Mouse (Mus musculus): ENCODE data around the gene Prdx1.
"Not testable (repeated sequence)": the region's sequence is repeated elsewhere in the genome, so short reads cannot be mapped to it uniquely, and the experiment has no call there.

The Prdx1 gene

DNA sequence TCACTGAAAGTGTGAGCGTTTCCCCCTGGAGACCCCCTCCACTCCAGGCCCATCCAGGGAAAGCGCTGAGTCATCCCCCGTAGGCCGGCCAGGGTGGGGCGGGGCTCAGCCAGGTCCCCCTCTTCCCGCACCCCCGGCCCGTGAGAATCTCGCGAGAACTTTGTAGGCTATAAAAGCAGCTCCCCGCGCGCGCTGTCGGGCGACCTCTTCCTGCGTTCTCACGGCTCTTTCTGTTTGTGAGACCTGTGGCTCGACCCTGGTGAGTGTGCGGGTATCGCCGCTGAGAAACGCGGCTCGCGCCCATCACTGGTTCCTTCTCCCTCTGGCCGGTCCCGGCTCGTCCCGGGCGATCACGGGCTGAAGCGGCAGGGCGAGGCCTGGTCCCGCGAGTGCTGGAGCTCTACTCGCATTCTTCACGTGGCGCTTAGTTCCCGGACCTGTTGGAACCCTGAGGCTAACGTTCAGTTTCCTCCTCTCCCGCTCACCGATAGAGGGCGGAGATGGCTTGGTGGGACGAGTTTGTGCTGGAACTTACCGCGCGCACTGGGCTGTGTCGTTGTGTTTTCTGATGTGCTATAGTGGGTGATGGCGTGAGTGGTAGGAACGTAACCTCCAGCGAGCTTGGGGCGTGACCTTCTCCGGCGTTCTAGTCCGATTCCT is at the start of gene Prdx1:
Gene Prdx1, plus strand, starts transcription at position 143 of the 660 bp plus-strand sequence.
- DNase-seq, result peak; percentile 94 to 96

GRCm38 (mm10) chr4:116638821-116639220 is 46.5 kb upstream of the Prdx1 start:
- DNase-seq, result no peak

GRCm38 (mm10) chr4:116642071-116642470 is 43.3 kb upstream of the Prdx1 start:
- no peak for DNase-seq

GRCm38 (mm10) chr4:116644326-116644725 is 41.0 kb upstream of the Prdx1 start:
- peak in 1 of 2 experiments; percentile 42 for DNase-seq

DNA sequence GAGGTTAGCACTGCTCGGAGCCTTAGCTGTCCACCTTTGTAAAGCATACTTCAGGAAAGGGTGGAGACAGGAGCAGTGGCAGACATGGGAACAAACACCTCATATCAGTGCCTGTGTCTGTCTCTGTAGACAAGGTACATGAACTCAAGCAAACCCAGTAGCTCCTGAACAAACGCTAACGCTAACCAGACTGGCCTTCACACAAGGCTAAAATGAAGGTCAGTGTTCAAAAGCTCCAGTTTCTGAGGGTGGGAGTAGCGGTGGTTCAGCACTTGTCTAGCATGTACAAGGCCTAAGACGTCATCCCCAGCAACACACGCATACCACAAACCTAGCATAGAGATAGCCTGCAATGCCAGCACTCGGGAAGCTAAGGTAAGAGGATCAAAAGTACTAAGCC is 39.7 kb upstream of the Prdx1 start:
- no peak for DNase-seq

DNA sequence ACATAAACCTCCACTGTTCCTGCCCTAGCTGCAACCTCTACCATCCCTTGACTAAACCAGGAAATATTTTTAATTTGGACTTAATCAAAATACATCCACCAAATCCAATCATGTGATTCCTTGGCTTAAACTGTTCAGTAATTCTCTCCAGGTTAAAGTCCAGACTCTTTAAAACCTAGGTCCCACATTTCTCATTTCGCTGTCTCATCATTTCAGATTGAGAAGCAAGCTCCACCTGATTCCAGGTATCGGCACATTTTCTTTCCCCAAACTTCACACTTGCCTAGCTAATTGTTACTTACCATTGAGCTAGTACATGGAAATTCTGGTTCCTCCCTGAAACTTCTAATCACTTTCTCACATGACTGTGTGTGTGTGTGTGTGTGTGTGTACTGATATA is 35.9 kb upstream of the Prdx1 start:
- no peak for DNase-seq

GRCm38 (mm10) chr4:116650365-116650764 is 35.0 kb upstream of the Prdx1 start:
- no peak for DNase-seq

GRCm38 (mm10) chr4:116650924-116651796 is 34.2 kb upstream of the Prdx1 start, which contains the start of gene Akr1a1:
TSS of gene Akr1a1 (minus strand) at chr4:116651680.
- peak; percentile 93 for DNase-seq

GRCm38 (mm10) chr4:116651797-116652135 is 33.6 kb upstream of the Prdx1 start:
- no peak for DNase-seq

GRCm38 (mm10) chr4:116653228-116653627 is 32.1 kb upstream of the Prdx1 start:
- DNase-seq, result no peak

- DNase-seq, result peak in 1 of 2 experiments; percentile 33
Observed at GRCm38 (mm10) chr4:116655100-116655499, 30.2 kb upstream of the Prdx1 start.

GRCm38 (mm10) chr4:116655658-116656057 is 29.7 kb upstream of the Prdx1 start:
- no peak for DNase-seq

- no peak for DNase-seq
Observed at GRCm38 (mm10) chr4:116657971-116658370, 27.4 kb upstream of the Prdx1 start.

DNA sequence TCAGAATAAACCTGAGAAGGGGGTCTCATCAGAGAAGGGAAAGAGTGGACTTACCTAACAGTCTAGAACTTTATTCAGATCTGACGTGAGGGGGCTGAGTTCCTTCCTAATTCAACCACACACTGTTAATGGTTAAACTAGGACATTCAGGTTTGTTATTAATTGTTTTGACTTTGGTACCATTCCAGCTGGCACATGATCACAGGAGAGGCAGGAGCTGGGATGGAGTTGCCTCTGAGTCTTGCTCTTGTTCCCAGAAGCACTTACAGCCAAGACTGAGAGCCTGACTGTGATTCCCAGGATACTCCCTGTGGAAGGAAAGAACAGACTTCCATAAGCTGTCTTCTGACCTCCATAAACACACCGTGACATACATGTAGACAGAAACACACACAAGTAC is 25.9 kb upstream of the Prdx1 start:
- peak in 1 of 2 experiments; percentile 56 for DNase-seq

- not testable (repeated sequence) for DNase-seq
Observed at GRCm38 (mm10) chr4:116659916-116660315, 25.4 kb upstream of the Prdx1 start.

DNA sequence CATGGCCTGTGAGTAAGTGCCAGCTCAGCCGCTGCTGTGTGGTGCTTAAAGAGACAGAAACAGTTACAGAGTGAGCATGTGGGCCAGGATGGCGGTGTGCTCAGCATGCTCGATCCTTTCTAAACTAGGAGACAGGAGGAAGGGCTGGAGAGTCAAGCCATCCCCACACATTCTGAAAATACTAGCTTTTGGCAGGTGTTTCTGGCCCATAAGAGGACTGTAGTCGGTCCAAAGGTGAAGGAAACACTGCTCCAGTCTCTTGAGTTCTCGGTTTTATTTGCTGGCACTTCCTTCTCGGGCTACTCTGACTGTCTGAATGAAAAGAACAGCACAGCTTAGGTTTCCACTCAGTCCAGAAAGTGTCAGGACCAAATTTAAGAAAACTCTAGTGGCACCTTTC is 24.5 kb upstream of the Prdx1 start:
- DNase-seq, result no peak

DNA sequence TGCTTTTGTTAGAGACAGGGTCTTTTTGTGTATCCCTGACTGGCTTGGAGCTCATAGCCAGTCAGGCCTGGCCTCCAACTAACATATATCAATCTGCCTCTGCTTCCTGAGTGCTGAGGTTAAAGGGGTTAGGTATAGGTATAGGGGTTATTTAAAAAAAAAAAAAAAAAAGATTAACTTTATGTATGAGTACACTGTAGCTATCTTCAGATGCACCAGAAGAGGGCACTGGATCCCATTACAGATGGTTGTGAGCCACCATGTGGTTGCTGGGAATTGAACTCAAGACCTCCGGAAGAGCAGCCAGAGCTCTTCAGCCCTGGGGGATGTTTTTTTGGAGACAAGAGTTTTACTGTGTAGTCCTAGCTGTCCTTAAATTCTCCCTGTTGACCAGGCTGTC is 23.3 kb upstream of the Prdx1 start:
- DNase-seq, result no peak

- DNase-seq, result no peak
Observed at GRCm38 (mm10) chr4:116666625-116667024, 18.7 kb upstream of the Prdx1 start.

DNA sequence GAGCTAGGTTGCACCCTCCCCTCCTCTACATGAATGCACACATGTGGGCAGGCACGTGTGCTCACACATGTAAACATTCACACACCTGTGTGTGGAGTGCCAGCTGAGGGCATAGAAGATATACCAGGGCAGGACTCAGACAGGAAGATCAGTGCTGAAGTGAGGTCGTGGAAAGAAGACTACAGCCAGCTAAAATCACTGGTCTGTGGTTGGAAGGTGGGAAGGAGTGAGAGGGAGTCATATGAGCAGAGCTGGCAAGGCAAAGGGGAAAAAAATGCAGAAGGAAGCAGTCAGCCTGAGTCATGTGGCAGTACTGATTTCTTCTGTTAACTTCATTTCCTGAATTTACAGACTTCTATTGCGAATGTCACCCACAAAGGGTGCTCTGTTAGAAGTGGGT is 17.2 kb upstream of the Prdx1 start:
- peak; percentile 25 to 39 for DNase-seq

DNA sequence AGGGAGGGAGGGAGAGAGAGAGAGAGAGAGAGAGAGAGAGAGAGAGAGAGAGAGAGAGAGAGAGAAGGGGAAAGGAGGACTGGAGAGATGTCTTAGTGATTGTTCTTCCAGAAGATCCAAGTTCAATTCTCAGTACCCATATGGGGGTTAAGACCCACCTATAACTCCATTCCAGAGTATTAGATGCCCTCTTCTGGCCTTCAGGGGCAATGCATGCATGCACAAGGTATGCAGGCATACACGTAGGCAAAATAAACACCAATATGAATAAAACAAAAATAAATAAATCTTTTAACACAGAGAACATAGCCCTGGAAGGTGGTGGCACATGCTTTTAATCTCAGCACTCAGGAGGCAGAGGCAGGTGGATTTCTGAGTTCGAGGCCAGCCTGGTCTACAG is 16.1 kb upstream of the Prdx1 start:
- DNase-seq, result no peak

DNA sequence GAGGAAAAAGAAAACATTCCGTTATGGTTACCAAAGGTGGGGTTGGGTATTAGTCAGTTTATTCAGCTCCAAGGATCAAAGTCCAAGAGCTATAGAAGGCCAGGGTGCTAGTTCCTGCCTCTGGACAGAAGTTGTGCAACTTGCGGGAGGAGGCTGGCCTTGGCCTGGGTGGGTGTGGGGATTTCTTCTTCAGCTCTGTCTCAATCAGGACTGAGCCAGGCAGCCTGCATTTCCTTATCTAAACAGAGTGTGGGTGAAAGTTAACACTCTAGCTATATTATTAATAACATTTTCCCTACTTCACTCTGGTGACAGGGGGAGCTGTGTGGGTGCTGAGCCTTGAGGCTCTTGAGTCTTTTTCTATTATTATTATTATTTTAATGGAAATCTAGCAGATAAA is 12.6 kb upstream of the Prdx1 start:
- DNase-seq, result peak; percentile 80 to 85

- not testable (repeated sequence) for DNase-seq
Observed at GRCm38 (mm10) chr4:116674761-116675160, 10.6 kb upstream of the Prdx1 start.

- no peak for DNase-seq
Observed at GRCm38 (mm10) chr4:116676027-116676426, 9.3 kb upstream of the Prdx1 start.

DNA sequence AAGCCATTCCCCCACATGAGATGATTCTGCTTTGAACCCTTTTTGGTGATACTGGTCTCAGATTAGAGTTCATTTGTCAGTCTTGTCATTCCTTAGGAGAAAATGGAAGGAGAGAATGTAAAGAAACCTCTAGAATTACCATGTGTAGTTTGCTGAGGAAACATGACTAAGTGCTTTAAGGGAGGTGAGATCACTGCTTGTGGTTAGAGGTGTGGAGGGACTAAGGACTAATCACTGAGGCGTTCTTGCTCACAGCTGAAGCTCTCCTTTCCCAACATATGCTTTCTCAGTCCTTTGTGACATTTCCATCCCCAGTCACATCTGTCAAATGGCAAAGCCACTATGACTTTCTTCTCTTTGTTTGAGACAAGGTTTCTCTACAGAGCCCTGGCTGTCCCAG is 7.5 kb upstream of the Prdx1 start:
- no peak for DNase-seq
